Mouse (Mus musculus) heart, embryonic 16.5 days (tissue): Measurements from ENCODE around the gene Adgb. TPM values are rescaled to one million over a fixed set of nuclear protein-coding genes. Genes with fewer than 3 reads are reported as not detected.
A peak's percentile ranks its signal among the peaks of the same experiment; 100 is the strongest.
"Not testable (repeated sequence)": the region's sequence is repeated elsewhere in the genome, so short reads cannot be mapped to it uniquely, and the experiment has no call there.

Source experiments
- ATAC-seq: fragments of 200-750 bp; cut with Nextera tagmentation; replicated peaks from 2 replicates; pipeline ENCODE4 v1.8.0; 2017; ENCODE audit warnings: moderate number of reproducible peaks; ENCODE audit not compliant: insufficient read depth, low FRiP score; ENCODE audit errors: extremely low read depth
- H3K27ac ChIP-seq: fragments of 300-500 bp; sonication (generic); 2 replicates; pipeline ENCODE4 v1.5.1; 2014; ENCODE audit warnings: mild to moderate bottlenecking, low read length, control low read depth, moderate library complexity
- H3K27me3 ChIP-seq: fragments of 300-500 bp; sonication (generic); 2 replicates; pipeline ENCODE4 v1.6.1; 2014; ENCODE audit warnings: low read length, mixed read lengths; ENCODE audit not compliant: control insufficient read depth, insufficient read depth
- H3K36me3 ChIP-seq: fragments of 300-500 bp; sonication (generic); 2 replicates; pipeline ENCODE4 v1.6.1; 2014; ENCODE audit not compliant: control insufficient read depth, insufficient read depth
- H3K4me1 ChIP-seq: fragments of 300-500 bp; sonication (generic); 2 replicates; pipeline ENCODE4 v1.6.1; 2014; ENCODE audit warnings: low read length, mixed read lengths; ENCODE audit not compliant: control insufficient read depth, insufficient read depth
- H3K4me2 ChIP-seq: fragments of 300-500 bp; sonication (generic); 2 replicates; pipeline ENCODE4 v1.6.1; 2014; ENCODE audit warnings: low read depth, mild to moderate bottlenecking, control low read depth, low read length
- H3K4me3 ChIP-seq: fragments of 300-500 bp; sonication (generic); 2 replicates; pipeline ENCODE4 v1.5.1; 2014; ENCODE audit warnings: mild to moderate bottlenecking, control low read depth, low read length
- H3K9ac ChIP-seq: fragments of 300-500 bp; sonication (generic); 2 replicates; pipeline ENCODE4 v1.6.1; 2014; ENCODE audit warnings: low read length, control low read depth
- H3K9me3 ChIP-seq: fragments of 300-500 bp; sonication (generic); replicated peaks from 2 replicates; pipeline ENCODE4 v1.6.1; 2016; ENCODE audit warnings: low read length; ENCODE audit not compliant: control insufficient read depth
- WGBS: fragments of 180-500 bp; shearing (Covaris S2); extraction: QIAGEN DNeasy Blood & Tissue Kit; methylation state at CpG from one replicate; pipeline ENCODE4 v1.1.7; 2014; 5-methylcytosine and 5-hydroxymethylcytosine counted together
- polyA plus RNA-seq: library from polyadenylated mRNA; unstranded; fragments of >200 nt; fragmentation: Nextera tagmentation; extraction: Ambion mirVana; gene quantifications from 2 replicates; pipeline ENCODE4 v1.2.1, GENCODE M21; 2015

Gene Adgb
- 0.26 and 0.30 TPM in 2 replicates for polyA plus RNA-seq

- Histone ChIP-seq H3K9me3 (no peaks in the 10 kb centered on the region), H3K27me3 (peaks cover 3% of the 10 kb centered on the region; the same call in 1 of the 2 replicates), H3K4me1 (peaks cover 8% of the 10 kb centered on the region; the same call in 1 of the 2 replicates), H3K4me2 (peak within 1 kb of the TSS; percentile 59), H3K36me3 (no peaks in the 10 kb centered on the region), H3K9ac (peak within 1 kb of the TSS; percentile 64), H3K4me3 (peak within 1 kb of the TSS; percentile 32), H3K27ac (no peak within 1 kb of the TSS; the same call in 1 of the 2 replicates)
- peak; percentile 92 for ATAC-seq
- WGBS, result 4% methylated on average over 22 of the region's 22 CpGs
Measured at GRCm38 (mm10) chr10:10471961-10472610, at the start of gene Adgb. TSS of gene Adgb (minus strand) at chr10:10472326.

- Histone ChIP-seq H3K27ac (no peak overlapping the region), H3K9ac (no peak overlapping the region), H3K9me3 (no peaks in the 10 kb centered on the region), H3K4me2 (no peak overlapping the region), H3K36me3 (no peaks in the 10 kb centered on the region), H3K4me1 (no peaks in the 10 kb centered on the region), H3K4me3 (no peak overlapping the region), H3K27me3 (no peaks in the 10 kb centered on the region)
- no peak for ATAC-seq
- WGBS, result 68% methylated on average over 1 of the region's 1 CpGs
Measured at GRCm38 (mm10) chr10:10480139-10480538, 8.0 kb upstream of the Adgb start.

- H3K27me3 ChIP-seq, H3K4me1 ChIP-seq, H3K36me3 ChIP-seq, H3K9me3 ChIP-seq, ATAC-seq, H3K9ac ChIP-seq, H3K4me3 ChIP-seq, H3K27ac ChIP-seq, H3K4me2 ChIP-seq: not testable (repeated sequence)
- WGBS, result 66% methylated on average over 10 of the region's 10 CpGs
Measured at GRCm38 (mm10) chr10:10477429-10477828, 5.3 kb upstream of the Adgb start.

- Histone ChIP-seq H3K36me3 (no peaks in the 10 kb centered on the region), H3K4me2 (no peak overlapping the region), H3K27me3 (peaks cover 3% of the 10 kb centered on the region; the same call in 1 of the 2 replicates), H3K4me3 (no peak overlapping the region), H3K4me1 (peaks cover 7% of the 10 kb centered on the region; the same call in 1 of the 2 replicates), H3K9me3 (no peaks in the 10 kb centered on the region), H3K27ac (no peak overlapping the region), H3K9ac (no peak overlapping the region)
- 30% methylated on average over 5 of the region's 5 CpGs for WGBS
- no peak for ATAC-seq
Measured at GRCm38 (mm10) chr10:10476956-10477355, 4.8 kb upstream of the Adgb start.

- Histone ChIP-seq H3K9ac (no peak overlapping the region), H3K36me3 (no peaks in the 10 kb centered on the region)
- 56% methylated on average over 2 of the region's 2 CpGs for WGBS
Measured at GRCm38 (mm10) chr10:10476549-10476948, 4.4 kb upstream of the Adgb start.

GRCm38 (mm10) chr10:10468699-10469547, 3.2 kb downstream of the Adgb start:
- ATAC-seq, result no peak
- WGBS, result 38% methylated on average over 6 of the region's 6 CpGs

More at GRCm38 (mm10) chr10:10476549-10476948, 4.4 kb upstream of the Adgb start:
- Histone ChIP-seq H3K4me1 (peaks cover 8% of the 10 kb centered on the region; the same call in 1 of the 2 replicates), H3K4me3 (no peak overlapping the region), H3K27ac (no peak overlapping the region), H3K4me2 (no peak overlapping the region), H3K27me3 (peaks cover 3% of the 10 kb centered on the region; the same call in 1 of the 2 replicates), H3K9me3 (no peaks in the 10 kb centered on the region)
- no peak for ATAC-seq

GRCm38 (mm10) chr10:10460113-10460512, 12.0 kb downstream of the Adgb start:
- no peaks in the 10 kb centered on the region for H3K27me3 ChIP-seq
- ATAC-seq, result no peak
- 69% methylated on average over 2 of the region's 2 CpGs for WGBS

More at GRCm38 (mm10) chr10:10468699-10469547, 3.2 kb downstream of the Adgb start:
- no peak overlapping the region for H3K4me2 ChIP-seq
- H3K9me3 ChIP-seq, result 0 out of 2 replicates have a peak, but pooled peaks cover 3% of the 10 kb centered on the region
- H3K4me1 ChIP-seq, result peaks cover 8% of the 10 kb centered on the region; the same call in 1 of the 2 replicates
- no peak overlapping the region for H3K4me3 ChIP-seq
- H3K9ac ChIP-seq, result no peak overlapping the region
- no peak overlapping the region for H3K27ac ChIP-seq
- no peaks in the 10 kb centered on the region; the same call in 1 of the 2 replicates for H3K27me3 ChIP-seq
- H3K36me3 ChIP-seq, result no peaks in the 10 kb centered on the region

GRCm38 (mm10) chr10:10456991-10457390, 15.1 kb downstream of the Adgb start:
- Histone ChIP-seq H3K4me2 (no peak overlapping the region), H3K27me3 (no peaks in the 10 kb centered on the region), H3K9ac (no peak overlapping the region), H3K36me3 (no peaks in the 10 kb centered on the region), H3K4me3 (no peak overlapping the region), H3K4me1 (no peaks in the 10 kb centered on the region), H3K9me3 (no peaks in the 10 kb centered on the region), H3K27ac (no peak overlapping the region)
- ATAC-seq, result no peak
- 74% methylated on average over 5 of the region's 5 CpGs for WGBS

More at GRCm38 (mm10) chr10:10460113-10460512, 12.0 kb downstream of the Adgb start:
- H3K4me1 ChIP-seq, result no peaks in the 10 kb centered on the region
- H3K4me2 ChIP-seq, result no peak overlapping the region
- H3K9ac ChIP-seq, result no peak overlapping the region
- H3K36me3 ChIP-seq, result no peaks in the 10 kb centered on the region
- no peak overlapping the region for H3K4me3 ChIP-seq
- H3K27ac ChIP-seq, result no peak overlapping the region
- 0 out of 2 replicates have a peak, but pooled peaks cover 1% of the 10 kb centered on the region for H3K9me3 ChIP-seq

- no peak overlapping the region for H3K9ac ChIP-seq
- no peak overlapping the region for H3K4me3 ChIP-seq
- H3K9me3 ChIP-seq, result no peaks in the 10 kb centered on the region
- H3K27ac ChIP-seq, result no peak overlapping the region
- H3K4me2 ChIP-seq, result no peak overlapping the region
- H3K36me3 ChIP-seq, result no peaks in the 10 kb centered on the region
- no peaks in the 10 kb centered on the region for H3K4me1 ChIP-seq
- 78% methylated on average over 3 of the region's 3 CpGs for WGBS
- ATAC-seq, result no peak
- H3K27me3 ChIP-seq, result no peaks in the 10 kb centered on the region
Measured at GRCm38 (mm10) chr10:10449067-10449466, 23.1 kb downstream of the Adgb start.
